Mouse (Mus musculus): ENCODE data around the gene Hs3st5.

GRCm38 (mm10) chr10:36483362-36483761, 23.3 kb upstream of the Hs3st5 start:
- TF ChIP-seq CTCF (IDR thresholded peaks at IDR 0.05; ENCODE audit: insufficient read depth, low read length) (no peak), POLR2A (IDR thresholded peaks at IDR 0.05; ENCODE audit: borderline replicate concordance, extremely low read depth, low read depth, low read length) (no peak)
